Mouse (Mus musculus) midbrain, embryonic 13.5 days (tissue): Measurements from ENCODE around the gene 2010111I01Rik. TPM values are rescaled to one million over a fixed set of nuclear protein-coding genes. Genes with fewer than 3 reads are reported as not detected.
A peak's percentile ranks its signal among the peaks of the same experiment; 100 is the strongest.

Experiments used
- ATAC-seq: fragments of 200-750 bp; cut with Nextera tagmentation; 2 replicates; pipeline ENCODE4 v1.8.0; 2017; ENCODE audit warnings: mild to moderate bottlenecking, moderate TSS enrichment, moderate library complexity
- H3K27ac ChIP-seq: fragments of 300-500 bp; sonication (generic); 2 replicates; pipeline ENCODE4 v1.5.1; 2015; ENCODE audit warnings: inconsistent platforms, mild to moderate bottlenecking, moderate library complexity
- H3K27me3 ChIP-seq: fragments of 300-500 bp; sonication (generic); 2 replicates; pipeline ENCODE4 v1.6.1; 2015; ENCODE audit warnings: mild to moderate bottlenecking, inconsistent platforms
- H3K36me3 ChIP-seq: fragments of 300-500 bp; sonication (generic); 2 replicates; pipeline ENCODE4 v1.6.1; 2015; ENCODE audit warnings: mild to moderate bottlenecking, inconsistent platforms
- H3K4me1 ChIP-seq: fragments of 300-500 bp; sonication (generic); replicated peaks from 2 replicates; pipeline ENCODE4 v1.6.1; 2015; ENCODE audit warnings: inconsistent platforms
- H3K4me2 ChIP-seq: fragments of 300-500 bp; sonication (generic); replicated peaks from 2 replicates; pipeline ENCODE4 v1.6.1; 2015; ENCODE audit warnings: moderate library complexity, mild to moderate bottlenecking, inconsistent platforms
- H3K4me3 ChIP-seq: fragments of 300-500 bp; sonication (generic); replicated peaks from 2 replicates; pipeline ENCODE4 v1.5.1; 2015; ENCODE audit warnings: mild to moderate bottlenecking, inconsistent platforms
- H3K9ac ChIP-seq: fragments of 300-500 bp; sonication (generic); replicated peaks from 2 replicates; pipeline ENCODE4 v1.6.1; 2015; ENCODE audit warnings: mild to moderate bottlenecking, inconsistent platforms
- H3K9me3 ChIP-seq: fragments of 300-500 bp; sonication (generic); 2 replicates; pipeline ENCODE4 v1.6.1; 2016; ENCODE audit warnings: mild to moderate bottlenecking, inconsistent platforms
- WGBS: fragments of 180-500 bp; shearing (Covaris S2); methylation state at CpG from one replicate; pipeline ENCODE4 v1.1.7; 2015; 5-methylcytosine and 5-hydroxymethylcytosine counted together
- polyA plus RNA-seq: library from polyadenylated mRNA; unstranded; fragments of >200 nt; fragmentation: Nextera tagmentation; extraction: Ambion mirVana; gene quantifications from 2 replicates; pipeline ENCODE4 v1.2.1, GENCODE M21; 2015

Gene 2010111I01Rik
- polyA plus RNA-seq, 1 experiment from 2014 or later, result 28.6 TPM

DNA sequence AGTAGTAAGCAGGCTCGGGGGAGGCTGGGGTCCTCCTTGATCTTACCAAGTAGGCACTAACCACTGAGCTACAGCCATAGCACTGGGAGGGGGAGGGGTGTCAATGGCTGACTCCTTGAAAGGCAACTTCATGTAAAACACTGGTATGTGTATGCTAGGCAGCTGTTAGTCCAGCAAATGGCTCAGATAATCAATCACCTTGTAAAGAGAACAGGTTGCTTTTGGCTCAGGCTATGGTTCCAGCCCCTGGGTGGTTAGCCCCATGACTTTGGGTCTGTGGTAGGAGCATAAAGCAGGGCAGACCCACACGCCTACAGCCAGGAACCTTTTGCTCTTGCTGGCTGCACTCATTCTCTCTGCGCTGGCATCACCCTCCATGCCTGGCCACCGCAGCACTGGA is 325.4 kb downstream of the 2010111I01Rik start:
- Histone ChIP-seq H3K4me1 (peaks cover 34% of the 10 kb centered on the region), H3K4me2 (no peak overlapping the region), H3K27me3 (0 out of 2 replicates have a peak, but pooled peaks cover 3% of the 10 kb centered on the region), H3K27ac (no peak overlapping the region), H3K36me3 (peaks cover 22% of the 10 kb centered on the region), H3K4me3 (no peak overlapping the region), H3K9ac (no peak overlapping the region), H3K9me3 (no peaks in the 10 kb centered on the region)
- WGBS, result 91% methylated on average over 4 of the region's 4 CpGs
- ATAC-seq, result no peak

DNA sequence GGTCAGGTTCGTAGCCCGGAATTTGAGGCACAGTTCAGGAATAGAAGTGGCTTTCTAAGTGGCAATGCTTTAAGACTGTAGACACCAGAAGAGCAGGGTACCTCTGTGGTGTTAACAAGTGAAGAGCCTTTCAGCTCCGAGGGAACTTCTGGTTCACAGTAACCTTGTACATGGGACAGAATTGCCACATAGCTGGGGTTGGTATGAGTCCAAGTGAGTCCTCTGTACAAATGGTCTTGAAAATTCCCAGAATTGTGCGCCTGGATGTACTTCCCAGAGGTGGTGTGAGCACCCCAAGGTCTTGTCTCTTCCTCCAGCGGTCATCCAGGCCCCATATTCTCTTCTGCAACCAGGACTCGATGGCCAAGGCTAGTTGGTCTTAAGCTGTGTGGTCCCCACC is 326.3 kb downstream of the 2010111I01Rik start:
- 94% methylated on average over 6 of the region's 6 CpGs for WGBS
- H3K36me3 ChIP-seq, result peaks cover 17% of the 10 kb centered on the region
- no peak overlapping the region for H3K4me2 ChIP-seq
- ATAC-seq, result no peak
- no peak overlapping the region for H3K27ac ChIP-seq
- H3K4me1 ChIP-seq, result peaks cover 37% of the 10 kb centered on the region
- no peaks in the 10 kb centered on the region for H3K9me3 ChIP-seq
- no peak overlapping the region for H3K4me3 ChIP-seq
- no peak overlapping the region for H3K9ac ChIP-seq
- 0 out of 2 replicates have a peak, but pooled peaks cover 3% of the 10 kb centered on the region for H3K27me3 ChIP-seq

DNA sequence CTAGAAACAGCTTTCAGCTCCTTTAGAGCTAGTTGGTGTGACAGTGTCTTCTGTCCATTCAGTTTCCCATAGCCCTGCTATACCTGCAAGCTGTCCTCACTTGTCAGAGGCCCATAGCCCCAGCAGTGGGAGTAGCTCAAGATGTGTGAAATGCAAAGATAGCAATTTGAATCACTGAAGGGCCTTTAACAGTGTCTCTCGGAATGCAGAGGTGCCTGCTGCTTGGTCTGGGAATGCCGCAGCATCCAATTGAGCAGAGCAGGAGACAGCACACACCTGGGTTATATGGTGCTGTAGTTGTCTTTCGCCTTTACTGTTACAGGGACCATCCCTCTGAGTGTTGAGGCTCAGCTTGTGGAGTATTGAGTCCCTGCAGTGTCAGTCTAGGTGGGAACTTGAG is 329.0 kb downstream of the 2010111I01Rik start:
- Histone ChIP-seq H3K4me2 (no peak overlapping the region), H3K36me3 (peaks cover 13% of the 10 kb centered on the region), H3K4me1 (peaks cover 32% of the 10 kb centered on the region), H3K27ac (no peak overlapping the region), H3K9ac (no peak overlapping the region), H3K27me3 (0 out of 2 replicates have a peak, but pooled peaks cover 3% of the 10 kb centered on the region), H3K4me3 (no peak overlapping the region), H3K9me3 (no peaks in the 10 kb centered on the region)
- 54% methylated on average over 3 of the region's 3 CpGs for WGBS
- ATAC-seq, result no peak

DNA sequence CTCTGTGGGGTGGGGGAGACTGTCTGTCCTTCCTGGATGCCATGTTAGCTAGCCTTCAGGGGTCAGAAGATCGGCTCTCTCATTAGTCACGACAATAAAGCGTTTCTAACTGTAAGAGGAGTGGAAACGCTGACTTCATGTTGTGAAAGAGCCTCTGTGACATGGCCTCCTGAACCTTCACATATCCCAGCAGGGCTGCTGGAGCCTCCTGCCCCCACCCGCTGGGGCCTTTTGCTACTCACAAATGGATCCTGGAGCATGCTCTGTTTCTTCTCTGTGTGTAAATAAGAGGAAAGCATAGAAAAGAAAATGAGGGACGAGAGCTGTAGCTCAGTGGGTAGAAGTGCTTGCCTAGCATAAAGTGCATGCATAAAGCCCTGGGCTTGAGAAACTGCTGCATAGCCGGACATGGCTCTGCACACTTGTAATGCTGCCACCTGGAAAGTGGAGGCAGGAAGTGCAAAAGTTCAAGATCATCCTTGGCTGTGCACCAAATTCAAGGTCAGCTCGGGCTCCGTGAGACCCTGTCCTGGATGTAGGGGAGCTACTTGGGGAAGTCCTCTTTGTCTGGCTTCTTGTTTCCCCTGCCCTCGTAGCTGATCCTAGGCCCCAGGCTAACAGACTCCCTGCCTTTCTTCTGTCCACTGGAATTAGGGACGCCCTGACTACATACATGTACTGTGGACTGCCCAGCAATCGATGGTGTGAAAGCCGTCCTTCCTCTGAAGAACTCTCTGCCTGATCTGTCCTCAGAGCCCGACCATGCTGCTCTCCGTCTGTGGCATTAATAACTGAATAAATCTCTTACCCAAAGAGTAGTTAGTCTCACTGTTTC is 329.9 kb downstream of the 2010111I01Rik start:
- ATAC-seq, result 0 out of 2 replicates have a peak, but pooled peaks have one; percentile 9
- Histone ChIP-seq H3K4me1 (peaks cover 26% of the 10 kb centered on the region), H3K36me3 (peaks cover 20% of the 10 kb centered on the region), H3K4me3 (no peak overlapping the region), H3K9ac (no peak overlapping the region; the same call in 1 of the 2 replicates), H3K4me2 (peak overlapping the region; percentile 2), H3K27ac (peak overlapping the region; percentile 45; the same call in 1 of the 2 replicates), H3K9me3 (no peaks in the 10 kb centered on the region), H3K27me3 (0 out of 2 replicates have a peak, but pooled peaks cover 3% of the 10 kb centered on the region)
- 18% methylated on average over 15 of the region's 15 CpGs for WGBS

DNA sequence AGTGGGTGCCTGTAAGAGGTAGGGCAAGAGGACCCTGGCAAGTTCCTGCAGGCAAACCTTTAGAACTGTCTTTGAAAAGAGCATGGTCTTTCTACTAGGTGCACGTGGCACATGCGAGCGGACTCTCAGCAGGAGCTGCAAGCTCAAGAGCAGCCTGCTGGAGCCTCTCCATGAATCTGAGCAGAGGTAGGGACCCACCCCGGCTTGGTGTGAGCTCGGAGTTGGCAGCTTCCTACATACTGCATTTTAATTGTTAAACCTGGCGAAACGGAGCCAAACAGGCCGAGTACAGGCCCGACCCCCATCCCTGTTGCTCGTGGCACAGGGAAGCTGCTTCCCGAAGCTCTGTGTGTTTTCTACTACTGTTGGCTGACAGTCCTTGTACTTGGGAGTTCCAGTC is 331.6 kb downstream of the 2010111I01Rik start:
- Histone ChIP-seq H3K4me2 (no peak overlapping the region), H3K27ac (no peak overlapping the region), H3K4me3 (no peak overlapping the region), H3K4me1 (peaks cover 21% of the 10 kb centered on the region), H3K27me3 (0 out of 2 replicates have a peak, but pooled peaks cover 3% of the 10 kb centered on the region), H3K9me3 (no peaks in the 10 kb centered on the region), H3K9ac (no peak overlapping the region), H3K36me3 (peaks cover 36% of the 10 kb centered on the region)
- no peak for ATAC-seq
- 93% methylated on average over 11 of the region's 11 CpGs for WGBS

DNA sequence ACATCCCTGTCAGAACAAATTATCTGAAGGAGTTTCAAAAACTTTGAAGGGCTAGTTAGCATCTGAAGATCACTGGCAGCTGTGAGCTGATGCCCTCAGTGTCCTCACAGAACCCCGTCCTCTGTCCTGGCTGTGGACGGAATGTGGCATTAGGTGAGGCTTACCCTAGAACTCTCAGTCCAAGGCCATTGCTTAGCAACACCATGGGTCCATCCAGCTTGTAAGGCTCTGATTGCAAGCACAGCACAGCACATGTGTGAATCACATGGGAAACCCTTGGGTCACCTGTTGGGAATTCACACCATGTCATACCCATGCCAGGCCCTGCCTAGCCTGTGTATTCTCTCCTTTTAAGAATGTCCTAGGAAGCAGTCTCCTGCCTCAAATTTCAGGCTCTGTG is 332.3 kb downstream of the 2010111I01Rik start:
- 92% methylated on average over 2 of the region's 2 CpGs for WGBS
- Histone ChIP-seq H3K4me3 (no peak overlapping the region), H3K27me3 (0 out of 2 replicates have a peak, but pooled peaks cover 3% of the 10 kb centered on the region), H3K36me3 (peaks cover 42% of the 10 kb centered on the region), H3K4me2 (no peak overlapping the region), H3K9ac (no peak overlapping the region), H3K4me1 (peaks cover 27% of the 10 kb centered on the region), H3K27ac (no peak overlapping the region), H3K9me3 (no peaks in the 10 kb centered on the region)
- ATAC-seq, result no peak

DNA sequence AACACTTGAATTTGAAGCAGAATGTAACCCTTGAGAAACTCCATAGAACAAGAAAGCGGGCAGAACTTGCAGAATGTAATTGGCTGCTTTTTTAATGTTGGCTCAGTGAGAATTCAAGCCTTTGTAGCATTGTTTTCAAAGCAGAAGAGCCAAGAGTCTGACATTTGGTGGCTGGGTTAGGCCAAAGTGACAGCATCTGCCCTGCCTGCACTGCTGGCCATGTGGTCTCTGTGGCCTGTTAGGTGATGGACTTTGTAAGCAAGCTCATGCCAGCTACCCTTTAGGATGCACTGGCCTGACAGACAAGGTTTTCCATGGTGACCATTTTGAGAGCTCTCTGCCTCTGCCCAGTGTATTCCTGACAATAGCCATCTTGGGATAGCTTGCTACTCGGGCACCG is 333.2 kb downstream of the 2010111I01Rik start:
- no peak for ATAC-seq
- H3K27me3 ChIP-seq, result no peaks in the 10 kb centered on the region
- peaks cover 49% of the 10 kb centered on the region for H3K36me3 ChIP-seq
- H3K9me3 ChIP-seq, result no peaks in the 10 kb centered on the region
- H3K4me2 ChIP-seq, result no peak overlapping the region
- H3K27ac ChIP-seq, result no peak overlapping the region
- H3K9ac ChIP-seq, result no peak overlapping the region
- WGBS, result 95% methylated on average over 3 of the region's 3 CpGs
- no peak overlapping the region for H3K4me3 ChIP-seq
- H3K4me1 ChIP-seq, result peaks cover 29% of the 10 kb centered on the region

DNA sequence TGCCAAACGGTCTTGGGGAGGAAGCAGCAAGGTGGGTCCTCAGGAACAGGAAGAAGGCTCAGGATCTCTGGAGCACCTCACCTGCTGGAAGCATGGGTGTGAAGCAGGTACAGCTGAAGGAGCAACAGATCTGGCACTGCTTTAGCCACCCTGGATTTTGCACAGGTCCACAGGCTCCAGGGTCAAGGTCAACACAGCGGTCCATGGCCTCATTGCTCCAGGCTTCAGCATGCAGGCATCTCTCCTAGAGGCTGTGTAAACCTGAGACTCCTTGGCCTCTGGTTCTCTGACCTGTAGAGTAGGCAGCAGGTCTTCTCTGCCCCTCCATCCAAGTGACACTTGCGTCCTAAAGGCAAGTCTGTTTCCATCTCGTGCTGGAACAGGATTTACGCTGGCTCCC is 334.2 kb downstream of the 2010111I01Rik start:
- ATAC-seq, result no peak
- Histone ChIP-seq H3K9me3 (no peaks in the 10 kb centered on the region), H3K4me1 (peaks cover 23% of the 10 kb centered on the region), H3K4me3 (no peak overlapping the region), H3K9ac (no peak overlapping the region), H3K4me2 (no peak overlapping the region), H3K27me3 (no peaks in the 10 kb centered on the region), H3K36me3 (peaks cover 58% of the 10 kb centered on the region), H3K27ac (no peak overlapping the region)
- WGBS, result 93% methylated on average over 5 of the region's 5 CpGs

DNA sequence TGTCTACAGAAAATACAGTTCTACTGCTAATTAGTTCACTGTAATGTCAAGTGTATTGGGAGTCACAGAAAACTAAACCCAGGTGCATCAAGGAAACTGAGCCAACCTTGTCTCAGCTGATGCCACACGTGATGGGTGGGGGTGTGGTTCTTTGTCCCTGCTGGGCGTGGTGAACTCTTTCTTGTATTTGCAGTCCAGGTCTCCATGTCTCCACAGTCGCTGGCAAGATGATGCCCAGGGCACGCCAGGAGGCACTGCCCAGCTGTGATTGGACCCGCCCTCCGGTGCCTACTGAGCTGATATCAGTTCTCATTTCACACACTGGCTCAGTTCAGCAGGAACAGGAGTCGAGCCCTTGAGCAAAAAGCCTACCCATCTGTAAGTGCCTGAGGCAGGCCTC is 336.2 kb downstream of the 2010111I01Rik start:
- H3K9me3 ChIP-seq, result no peaks in the 10 kb centered on the region
- 82% methylated on average over 7 of the region's 7 CpGs for WGBS
- no peaks in the 10 kb centered on the region for H3K27me3 ChIP-seq
- H3K36me3 ChIP-seq, result peaks cover 66% of the 10 kb centered on the region
- H3K4me2 ChIP-seq, result no peak overlapping the region
- no peak overlapping the region for H3K9ac ChIP-seq
- peaks cover 11% of the 10 kb centered on the region for H3K4me1 ChIP-seq
- ATAC-seq, result no peak
- H3K27ac ChIP-seq, result no peak overlapping the region
- no peak overlapping the region for H3K4me3 ChIP-seq

DNA sequence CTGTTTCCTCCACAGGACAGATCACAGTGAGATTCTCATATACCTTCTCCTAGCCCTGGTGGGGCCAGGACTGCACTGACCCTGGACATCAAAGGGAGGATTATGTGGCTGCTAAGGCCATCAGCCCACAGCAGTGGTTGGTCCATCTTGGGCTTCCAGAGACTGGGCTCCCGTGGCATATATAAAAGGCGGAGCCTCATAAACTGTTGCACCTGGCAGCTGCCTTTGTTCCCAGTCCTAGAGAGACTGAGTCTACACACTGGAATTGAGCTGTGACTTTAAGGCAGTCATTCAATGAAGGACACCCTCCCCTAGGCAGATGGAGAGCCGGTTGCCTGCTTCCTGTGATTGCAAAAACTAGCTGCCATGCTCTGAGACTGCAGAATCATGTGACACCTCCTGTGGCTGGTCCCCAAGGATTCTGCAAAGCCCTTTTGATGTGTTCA is 337.1 kb downstream of the 2010111I01Rik start:
- Histone ChIP-seq H3K9me3 (no peaks in the 10 kb centered on the region), H3K4me3 (no peak overlapping the region), H3K36me3 (peaks cover 66% of the 10 kb centered on the region), H3K4me2 (no peak overlapping the region), H3K27ac (peak overlapping the region; percentile 27; the same call in 1 of the 2 replicates), H3K4me1 (peaks cover 11% of the 10 kb centered on the region), H3K9ac (no peak overlapping the region), H3K27me3 (no peaks in the 10 kb centered on the region)
- 37% methylated on average over 3 of the region's 3 CpGs for WGBS
- ATAC-seq, result peak; percentile 12; the same call in 1 of the 2 replicates

DNA sequence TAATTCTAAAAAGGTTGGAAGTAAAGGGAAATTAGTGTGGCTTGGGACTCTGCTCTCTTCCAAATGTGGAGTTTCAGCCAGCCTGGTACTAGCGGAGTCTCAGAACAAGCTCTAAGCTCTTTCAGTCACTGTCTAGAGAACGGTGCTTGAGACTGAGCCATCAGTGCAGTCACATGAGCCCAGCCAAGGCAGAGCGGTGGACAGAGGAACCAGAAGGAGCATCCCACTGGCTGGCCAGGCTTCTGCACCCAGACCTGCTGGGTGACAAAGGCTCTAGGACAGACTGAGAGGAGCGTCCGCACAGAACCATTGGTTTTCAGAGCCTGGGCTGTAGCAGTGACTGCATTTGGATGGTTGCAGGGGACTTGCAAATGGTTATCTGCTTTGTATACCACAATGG is 337.7 kb downstream of the 2010111I01Rik start:
- H3K27ac ChIP-seq, result 0 out of 2 replicates have a peak overlapping the region, but pooled peaks have one; percentile 5
- H3K4me1 ChIP-seq, result peaks cover 11% of the 10 kb centered on the region
- H3K27me3 ChIP-seq, result no peaks in the 10 kb centered on the region
- H3K9ac ChIP-seq, result no peak overlapping the region
- 90% methylated on average over 5 of the region's 5 CpGs for WGBS
- no peak for ATAC-seq
- peaks cover 66% of the 10 kb centered on the region for H3K36me3 ChIP-seq
- no peak overlapping the region for H3K4me3 ChIP-seq
- H3K9me3 ChIP-seq, result no peaks in the 10 kb centered on the region
- no peak overlapping the region for H3K4me2 ChIP-seq

DNA sequence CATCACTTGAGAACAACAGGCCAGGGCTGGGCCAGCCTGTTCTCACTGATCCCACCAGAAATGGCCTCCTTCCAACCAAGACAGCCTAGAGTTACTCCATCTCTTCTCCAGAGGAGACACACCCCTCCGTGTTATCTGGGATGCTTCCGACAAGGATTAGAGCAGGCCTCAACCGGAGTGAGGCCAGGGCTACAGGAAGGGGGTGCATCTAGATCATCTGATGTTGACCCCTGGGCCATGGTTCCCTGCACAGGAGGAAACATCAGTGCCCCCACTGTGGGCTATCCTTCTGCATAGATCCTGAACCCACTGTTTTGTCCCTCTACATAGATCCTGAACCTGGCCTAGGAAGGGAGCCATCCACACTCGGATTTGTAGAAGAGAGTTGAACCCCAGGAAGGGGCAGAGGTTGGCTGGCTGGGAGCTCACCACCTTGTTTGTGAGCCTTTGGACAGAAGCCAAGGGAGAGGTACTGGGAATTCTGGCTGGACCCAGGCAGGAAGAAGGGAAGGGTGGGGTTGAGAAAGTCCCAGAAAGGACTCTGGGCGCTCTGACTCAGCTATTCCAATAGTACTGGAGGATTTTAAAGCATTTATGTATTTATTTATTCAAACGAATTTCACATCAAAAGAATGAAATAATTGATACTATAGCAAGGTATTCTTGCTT is 339.6 kb downstream of the 2010111I01Rik start:
- Histone ChIP-seq H3K9ac (no peak overlapping the region), H3K4me2 (no peak overlapping the region), H3K27ac (no peak overlapping the region), H3K9me3 (no peaks in the 10 kb centered on the region), H3K27me3 (no peaks in the 10 kb centered on the region), H3K4me1 (peaks cover 11% of the 10 kb centered on the region), H3K4me3 (no peak overlapping the region), H3K36me3 (peaks cover 53% of the 10 kb centered on the region)
- ATAC-seq, result no peak
- WGBS, result 84% methylated on average over 6 of the region's 6 CpGs
